Mouse (Mus musculus) right cerebral cortex, adult 2 months (tissue): ENCODE measurements around the gene Arid4a.
"Not testable (repeated sequence)": the region's sequence is repeated elsewhere in the genome, so short reads cannot be mapped to it uniquely, and the experiment has no call there.

ENCODE experiments used
- DNase-seq, 2 experiments: peaks; one replicate each; pipeline ENCODE4 v3.0.0; 2021 to 2022; ENCODE audit warnings: low spot score in 2 of 2

Gene Arid4a

DNA sequence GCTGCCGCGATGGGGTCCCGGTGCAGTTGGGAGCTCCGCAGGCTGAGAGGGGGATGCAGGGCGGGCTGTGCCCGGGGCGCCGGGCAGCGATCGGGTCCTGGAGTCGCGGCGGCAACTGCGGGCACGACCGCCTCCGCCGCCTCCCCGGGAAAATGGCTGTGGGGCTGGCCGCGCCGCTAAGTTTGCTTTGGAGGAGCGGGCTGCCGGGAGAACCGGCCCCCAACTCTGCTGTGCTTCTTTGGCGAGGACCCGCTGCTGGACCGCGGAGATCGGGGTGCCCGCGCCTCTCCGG lies 367 bp downstream of the Arid4a start:
- no peak for DNase-seq

DNA sequence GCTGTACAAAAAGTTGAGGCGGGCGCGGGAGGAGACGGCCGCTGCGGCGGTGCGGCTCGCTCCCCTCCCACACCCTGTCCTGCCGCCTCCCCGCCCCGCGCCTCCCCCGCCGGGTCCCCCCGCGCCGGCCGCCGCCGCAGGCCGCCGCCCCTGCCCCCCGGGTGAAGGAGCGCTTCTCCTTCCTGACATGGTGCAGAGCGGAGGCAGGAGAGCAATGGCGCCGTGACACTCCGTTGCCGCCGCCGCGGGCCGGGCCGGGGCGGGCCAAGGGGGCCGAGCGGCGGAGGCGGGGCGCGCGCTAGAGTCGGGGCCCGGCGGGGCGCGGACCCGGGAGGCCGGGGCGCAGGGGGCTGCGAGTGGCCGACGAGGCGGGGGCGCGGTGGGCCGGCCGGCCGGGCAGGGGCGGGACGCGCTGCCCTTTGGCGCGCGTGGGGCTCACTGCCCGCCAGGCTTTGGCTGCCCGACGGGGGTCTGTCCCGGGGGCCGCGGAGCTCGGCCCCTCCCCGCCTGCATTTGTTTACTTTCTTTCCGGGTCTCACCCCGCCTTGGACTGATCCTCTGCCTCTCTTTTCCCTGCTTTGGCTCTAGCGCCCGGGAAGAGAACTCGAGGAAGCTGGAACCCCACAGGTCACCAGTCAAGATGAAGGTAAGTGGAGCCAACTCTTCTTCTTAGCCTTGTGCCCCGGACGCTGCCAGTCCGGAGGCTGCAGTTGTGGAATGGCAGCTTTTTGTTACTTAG lies 882 bp downstream of the Arid4a start:
- DNase-seq = no peak

DNA sequence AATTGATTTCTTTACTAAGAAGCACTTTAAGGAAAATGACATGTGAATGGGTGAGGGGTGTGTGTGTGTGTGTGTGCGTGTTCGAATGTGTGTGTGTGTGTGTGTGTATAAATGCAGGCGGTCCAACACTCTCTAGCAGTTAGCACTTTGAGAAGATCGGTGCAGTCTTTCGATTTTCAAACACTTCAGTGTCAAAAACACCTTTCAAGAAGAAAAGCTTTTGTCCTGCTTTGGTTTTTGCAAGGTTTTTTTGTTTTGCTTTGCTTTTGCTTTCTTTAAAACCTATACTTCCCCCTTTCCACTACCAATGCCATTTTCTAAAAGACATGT lies 1.4 kb downstream of the Arid4a start:
- no peak for DNase-seq

DNA sequence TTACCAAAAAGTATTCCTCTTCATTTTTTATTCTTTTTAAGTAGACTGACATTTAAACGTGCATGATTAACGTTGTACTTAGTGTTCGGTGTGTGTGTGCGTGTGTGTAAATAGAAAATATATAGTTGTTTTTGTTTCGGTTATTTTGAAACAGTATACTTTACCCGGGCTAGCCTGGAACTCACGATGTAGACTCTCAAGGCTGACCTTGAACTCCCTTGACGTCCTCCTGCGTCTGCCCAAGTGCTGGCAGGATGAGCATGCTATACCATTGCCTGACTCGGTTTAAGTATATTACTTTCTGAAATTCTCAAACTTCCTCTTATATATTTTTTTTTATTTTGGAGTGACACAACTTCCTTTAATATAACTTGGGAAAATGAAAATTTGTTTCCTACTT lies 2.0 kb downstream of the Arid4a start:
- DNase-seq = no peak

DNA sequence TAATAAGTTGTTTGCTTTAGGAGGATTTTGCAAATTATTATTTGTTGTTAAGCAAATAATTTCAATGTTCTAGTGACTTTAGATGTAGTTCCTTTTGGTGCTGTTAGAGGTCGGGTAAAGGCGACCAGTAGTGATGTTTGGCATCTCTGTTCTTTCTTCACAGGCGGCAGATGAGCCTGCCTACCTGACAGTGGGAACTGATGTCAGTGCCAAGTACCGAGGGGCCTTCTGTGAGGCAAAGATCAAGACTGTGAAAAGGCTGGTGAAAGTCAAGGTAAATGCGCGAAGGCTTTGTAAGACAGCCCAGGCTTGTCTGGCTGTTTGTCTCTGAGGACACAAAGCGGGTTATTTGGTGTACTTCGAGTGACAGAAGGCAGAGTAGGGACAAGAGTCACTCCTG lies 3.4 kb downstream of the Arid4a start:
- no peak for DNase-seq

DNA sequence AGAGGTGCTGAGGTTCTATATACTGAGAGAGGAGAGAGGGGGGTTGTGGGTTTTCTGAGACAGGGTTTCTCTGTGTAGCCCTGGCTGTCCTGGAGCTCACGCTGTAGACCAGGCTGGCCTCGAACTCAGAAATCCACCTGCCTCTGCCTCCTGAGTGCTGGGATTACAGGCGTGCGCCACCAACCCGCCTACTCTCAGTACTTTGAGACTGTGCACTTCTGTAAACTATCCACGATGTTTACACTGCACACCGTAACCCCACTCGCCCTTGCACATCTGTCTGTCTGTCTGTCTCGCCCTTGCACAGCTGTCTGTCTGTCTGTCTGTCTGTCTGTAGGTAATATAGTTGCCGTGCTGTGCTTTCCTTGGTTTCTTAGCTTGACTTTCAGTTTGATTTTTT lies 8.6 kb downstream of the Arid4a start:
- DNase-seq = no peak

DNA sequence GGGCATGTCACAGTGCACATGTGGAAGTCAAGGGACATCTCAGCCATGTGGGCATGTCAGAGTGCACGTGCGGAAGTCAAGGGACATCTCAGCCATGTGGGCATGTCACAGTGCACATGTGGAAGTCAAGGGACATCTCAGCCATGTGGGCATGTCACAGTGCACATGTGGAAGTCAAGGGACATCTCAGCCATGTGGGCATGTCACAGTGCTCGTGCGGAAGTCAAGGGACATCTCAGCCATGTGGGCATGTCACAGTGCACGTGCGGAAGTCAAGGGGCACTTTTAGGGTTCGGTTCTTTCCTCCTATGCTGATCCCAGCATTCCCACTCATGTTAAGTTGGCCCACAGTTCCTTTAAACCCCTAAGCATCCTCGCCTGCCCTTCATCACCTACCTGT lies 12.5 kb downstream of the Arid4a start:
- not testable (repeated sequence) for DNase-seq

DNA sequence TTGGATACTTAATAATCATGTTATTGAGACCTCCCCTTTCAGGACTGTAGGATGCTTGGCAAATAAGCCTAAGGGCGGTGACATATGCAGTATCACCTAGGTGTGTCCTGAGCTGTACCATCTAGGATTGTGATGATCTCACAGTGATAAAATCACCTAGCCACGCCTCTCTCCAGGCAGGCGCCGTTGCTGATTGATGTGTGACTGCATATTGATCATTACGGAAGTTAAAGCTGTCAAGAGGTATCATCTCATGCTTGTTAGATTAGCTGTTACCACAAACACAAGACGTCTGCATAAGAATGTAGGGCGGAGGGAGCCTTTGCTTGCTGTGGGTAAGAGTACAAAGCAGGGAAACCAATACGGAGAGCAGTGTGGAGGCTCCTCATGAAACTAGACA lies 14.5 kb downstream of the Arid4a start:
- no peak for DNase-seq

DNA sequence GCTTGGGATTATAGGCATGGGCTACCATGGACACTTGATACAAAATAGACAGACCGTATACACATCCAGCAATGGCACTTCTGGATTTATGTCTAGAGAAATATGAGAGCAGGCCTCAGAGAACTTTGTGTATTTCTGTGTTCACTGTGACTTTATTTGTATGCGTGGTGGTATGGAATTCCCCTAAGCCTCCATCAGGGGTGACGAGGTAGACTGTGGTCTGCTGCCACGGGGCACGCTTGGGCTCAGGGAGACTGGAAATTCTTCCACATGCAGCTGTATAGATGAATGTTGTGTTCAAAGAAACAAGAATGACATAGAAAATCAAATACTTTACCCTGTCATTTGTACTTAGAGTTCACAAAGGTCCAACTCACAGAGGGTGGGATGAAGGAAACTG lies 14.9 kb downstream of the Arid4a start:
- no peak for DNase-seq

DNA sequence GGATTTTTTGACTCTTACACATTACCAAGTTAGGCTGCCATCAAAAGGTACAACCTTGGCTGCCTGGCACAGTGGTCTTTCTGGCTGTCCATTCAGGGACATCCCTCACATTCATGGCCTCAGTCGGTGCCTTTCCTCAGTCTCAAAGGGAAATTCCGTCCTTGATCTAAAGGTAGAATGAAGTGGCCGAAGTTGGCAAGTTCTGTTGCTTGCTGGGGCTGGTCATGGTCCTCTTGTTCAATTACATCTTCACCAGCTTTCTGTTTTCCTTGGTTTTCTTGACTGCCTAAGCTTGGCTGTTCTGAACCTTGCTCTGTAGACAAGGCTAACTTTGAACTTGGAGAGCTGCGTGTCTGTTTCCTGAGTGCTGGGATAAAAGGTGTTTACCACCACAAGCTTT lies 20.0 kb downstream of the Arid4a start:
- DNase-seq = no peak

DNA sequence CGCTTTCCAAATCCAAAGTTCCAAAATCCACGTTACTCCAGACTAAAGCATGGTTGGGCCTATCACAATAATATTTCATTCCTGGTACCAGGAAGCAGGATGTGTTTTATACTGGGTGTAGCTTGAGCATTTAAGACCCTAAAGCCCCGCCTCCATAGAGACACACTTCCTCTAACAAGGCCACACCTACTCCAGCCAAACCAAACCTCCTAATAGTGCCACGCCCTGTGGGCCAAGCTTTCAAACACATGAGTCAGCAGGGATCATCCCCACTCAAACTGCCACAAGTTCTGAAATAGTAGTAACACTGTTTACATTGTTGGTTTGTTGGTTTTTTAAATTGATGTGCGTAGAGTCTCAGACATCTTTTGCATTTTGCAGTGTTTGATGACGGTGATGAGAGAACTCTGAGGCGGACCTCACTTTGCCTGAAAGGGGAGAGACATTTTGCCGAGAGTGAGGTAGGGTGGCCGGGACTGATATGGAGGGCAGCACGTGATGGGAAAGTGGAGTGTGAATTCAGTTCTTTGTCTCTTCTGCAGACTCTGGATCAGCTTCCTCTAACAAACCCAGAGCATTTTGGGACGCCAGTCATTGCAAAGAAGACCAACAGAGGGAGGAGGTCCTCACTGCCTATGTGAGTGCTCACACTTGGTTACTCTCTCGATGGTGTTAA lies 21.1 kb downstream of the Arid4a start:
- no peak for DNase-seq

DNA sequence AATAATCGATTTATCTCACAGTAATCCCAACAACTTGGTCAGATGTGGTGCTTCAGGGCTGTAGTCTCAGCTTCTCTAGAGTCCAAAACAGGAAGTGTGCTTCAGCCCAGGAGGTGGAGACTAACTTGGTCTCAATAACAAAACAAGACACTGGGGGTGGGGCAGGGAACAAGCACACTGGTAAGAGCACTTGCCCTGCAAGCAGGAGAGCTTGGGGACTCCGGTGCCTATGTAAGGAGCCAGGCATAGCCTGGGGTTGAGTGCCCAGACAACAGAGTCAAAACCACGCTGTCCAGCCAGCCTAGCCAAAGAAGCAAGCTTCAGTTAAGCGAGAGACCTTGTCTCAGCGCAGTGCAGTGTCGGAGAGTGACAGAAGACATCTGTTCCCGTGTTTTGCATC lies 24.7 kb downstream of the Arid4a start:
- peak in 1 of 2 experiments; percentile 21 for DNase-seq

DNA sequence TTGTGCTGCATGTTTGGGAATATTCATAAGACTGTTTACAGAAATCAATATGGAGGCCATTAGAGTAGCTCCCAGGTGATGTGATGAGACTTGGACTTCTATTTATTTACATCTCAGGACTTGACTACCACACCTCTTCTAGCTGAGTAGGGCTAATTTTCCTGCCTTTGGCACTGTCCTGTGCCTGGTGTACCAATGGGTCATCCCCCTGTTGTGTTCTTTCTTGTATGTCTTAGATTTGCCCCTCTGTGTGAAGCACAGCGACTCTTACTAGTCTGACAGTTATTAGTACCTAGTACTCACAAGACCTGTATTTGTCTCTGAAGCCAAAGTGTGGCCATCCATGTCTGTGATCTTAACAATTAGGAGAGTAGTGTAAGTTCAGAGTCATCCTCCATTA lies 26.7 kb downstream of the Arid4a start:
- no peak for DNase-seq

DNA sequence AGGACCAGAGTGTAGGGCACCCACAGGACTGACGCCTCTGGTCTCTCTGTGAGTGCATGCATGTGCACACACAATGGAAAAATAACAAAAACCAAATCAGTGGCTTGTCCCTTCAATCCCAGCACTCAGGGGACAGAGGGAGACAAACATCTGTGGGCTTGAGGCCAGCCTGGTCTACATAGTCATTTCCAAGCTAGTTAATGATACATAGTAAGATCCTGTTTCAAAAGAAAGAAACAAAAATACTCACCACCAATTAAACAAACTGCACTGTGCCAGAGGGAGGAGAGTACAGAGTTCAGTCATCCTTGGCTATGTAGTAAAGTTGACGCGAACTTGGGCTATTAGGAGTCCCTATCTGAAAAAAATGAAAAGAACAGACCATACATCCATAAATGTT lies 27.8 kb downstream of the Arid4a start:
- no peak for DNase-seq

DNA sequence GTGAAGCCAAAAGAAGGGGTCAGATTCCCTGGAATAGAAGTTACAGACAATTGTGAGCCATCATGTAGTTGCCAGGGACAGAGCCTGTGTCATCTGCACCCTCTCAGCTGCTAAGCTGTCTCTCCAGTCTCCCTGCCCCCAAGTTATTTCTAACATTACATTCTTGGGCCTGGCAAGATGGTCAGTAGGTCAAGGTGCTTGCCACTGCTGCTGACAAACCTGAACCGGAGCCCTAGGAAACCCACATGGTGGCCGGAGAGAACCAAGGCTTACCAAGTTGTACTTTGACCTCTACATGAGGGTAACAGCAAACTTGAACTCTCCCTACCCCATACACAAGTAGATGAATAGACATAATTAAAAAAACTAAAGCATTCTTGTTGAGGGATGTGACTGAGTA lies 28.7 kb downstream of the Arid4a start:
- no peak for DNase-seq

DNA sequence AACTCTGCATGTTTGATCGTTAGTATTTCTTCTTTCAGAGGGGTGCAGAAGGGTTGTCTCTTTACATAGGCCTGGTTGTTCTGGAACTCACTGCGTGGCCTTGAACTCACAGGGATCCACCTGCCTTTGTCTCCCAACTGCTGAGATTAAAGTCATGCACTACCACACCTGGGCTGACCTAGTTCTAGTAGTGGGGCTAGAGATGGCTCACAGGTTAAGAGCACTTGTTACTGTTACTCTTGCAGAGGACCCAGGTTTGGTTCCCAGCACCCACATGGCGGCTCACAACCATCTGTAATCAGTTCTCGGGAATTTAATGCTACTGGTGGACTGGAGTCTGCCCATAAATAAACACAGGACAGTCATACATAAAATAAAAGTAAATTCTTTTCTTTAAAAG lies 30.7 kb downstream of the Arid4a start:
- DNase-seq = no peak

DNA sequence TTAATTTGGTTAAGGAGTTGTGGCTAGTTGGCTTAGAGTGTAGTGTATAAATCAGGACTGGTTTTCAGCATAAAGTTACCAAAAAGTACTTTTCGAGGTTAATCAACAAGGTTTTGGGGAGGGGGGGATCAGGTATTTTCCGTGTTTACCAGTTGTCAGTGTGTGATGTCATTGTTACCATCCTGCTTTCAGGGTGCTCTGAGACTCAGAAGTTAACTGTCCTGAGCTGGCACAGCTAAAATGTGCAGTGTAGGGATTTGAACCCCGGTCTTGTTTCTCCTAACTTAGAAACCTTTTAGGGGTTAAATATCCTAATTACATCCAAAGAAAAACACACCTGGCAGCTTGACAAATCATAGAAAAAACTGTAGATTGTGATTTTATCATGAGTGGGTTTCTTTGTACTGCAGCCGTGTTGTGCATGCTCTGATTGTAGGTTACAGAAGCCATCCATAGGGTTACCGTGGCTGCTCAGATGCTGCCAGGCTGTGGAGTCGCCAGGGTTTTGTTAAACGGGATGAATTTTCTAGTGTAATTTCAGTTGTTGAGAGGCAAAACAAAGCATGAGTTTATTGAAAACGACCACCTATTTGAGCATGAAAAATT lies 31.8 kb downstream of the Arid4a start:
- no peak for DNase-seq

DNA sequence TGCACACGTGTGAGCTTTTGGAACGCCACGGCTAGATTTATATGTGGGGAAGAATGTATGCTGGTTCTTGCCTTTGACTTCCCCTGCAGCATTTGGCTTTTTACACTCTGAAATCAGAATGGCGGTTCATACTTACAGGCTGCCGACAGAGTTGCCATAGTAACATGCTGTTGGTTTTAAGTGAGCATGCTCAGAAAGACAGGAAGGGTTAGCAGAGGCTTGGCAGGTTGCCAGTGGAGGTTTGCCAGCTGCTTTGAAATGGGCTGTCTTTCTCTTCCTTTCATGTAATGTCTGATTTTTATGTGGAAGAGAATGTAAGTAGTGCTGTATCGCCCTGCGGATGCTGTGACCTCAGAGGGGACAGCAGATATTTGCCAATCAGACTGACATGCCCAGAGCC lies 32.3 kb downstream of the Arid4a start:
- DNase-seq = peak; percentile 98 to 99

DNA sequence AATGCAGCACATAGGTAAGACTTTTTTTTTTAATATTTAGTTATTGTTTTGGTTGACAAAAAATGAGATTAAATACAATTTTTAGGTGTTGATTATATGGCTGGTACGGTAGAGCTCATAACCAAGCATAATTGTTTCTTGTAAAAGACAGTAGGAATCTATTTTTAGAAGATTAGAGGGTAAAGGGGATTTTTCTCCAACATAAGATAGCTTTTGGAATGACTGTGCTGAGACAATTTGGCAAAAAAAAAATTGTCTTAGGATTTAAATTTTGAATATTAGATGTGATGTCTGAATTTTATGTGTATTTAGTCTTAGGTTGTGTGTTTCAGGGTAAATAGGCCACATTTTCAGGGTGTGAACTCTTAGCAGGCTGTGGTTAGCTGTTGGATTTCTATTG lies 32.8 kb downstream of the Arid4a start:
- no peak for DNase-seq

DNA sequence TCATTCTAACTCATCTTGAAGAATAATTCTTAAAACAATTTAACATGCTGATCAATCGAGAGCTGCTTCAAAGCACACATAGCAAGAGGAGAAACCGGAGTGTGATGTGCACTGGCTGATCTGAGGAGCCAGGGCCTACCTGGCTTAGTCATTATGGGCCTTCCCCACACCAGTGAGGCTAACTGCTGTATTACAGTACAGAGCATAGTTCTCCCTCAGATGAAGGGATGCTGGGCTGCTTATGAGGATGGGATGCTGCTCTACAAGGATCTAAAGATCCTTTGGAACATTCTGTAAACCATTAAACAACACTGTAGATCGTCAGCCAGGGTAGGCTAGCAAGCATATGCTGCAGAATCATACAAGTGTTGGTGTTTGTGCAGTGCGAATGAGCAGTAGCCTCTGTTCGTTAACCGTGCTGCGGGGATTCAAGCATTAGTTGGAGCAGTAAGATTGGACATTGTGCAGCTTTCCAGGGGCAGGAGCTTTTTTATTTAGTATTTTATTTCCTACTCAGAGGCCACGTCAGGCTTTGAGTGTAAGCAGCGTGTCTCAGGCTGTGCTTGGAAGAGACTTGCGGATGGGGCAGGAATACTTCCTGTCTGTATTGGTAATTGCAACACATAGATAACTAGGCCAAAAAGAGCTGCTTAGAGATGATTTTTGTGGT lies 33.9 kb downstream of the Arid4a start:
- DNase-seq = peak; percentile 36 to 57

DNA sequence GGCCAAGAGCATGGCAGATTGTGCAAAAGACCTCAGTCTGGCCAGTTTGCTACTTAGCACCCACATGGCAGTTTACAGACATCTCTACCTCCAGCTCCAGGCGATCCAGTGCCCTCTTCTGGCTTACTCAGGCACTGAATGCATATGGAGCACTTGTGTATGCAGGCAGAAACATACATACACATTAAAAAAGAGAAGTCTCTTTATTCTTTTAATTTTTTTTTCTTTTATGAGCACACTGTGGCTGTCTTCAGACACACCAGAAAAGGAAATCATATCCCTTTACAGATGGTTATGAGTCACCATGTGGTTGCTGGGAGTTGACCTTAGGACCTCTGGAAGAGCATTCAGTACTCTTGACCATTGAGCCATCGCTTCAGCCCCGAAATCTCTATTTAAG lies 35.3 kb downstream of the Arid4a start:
- DNase-seq = peak; percentile 23 to 45

DNA sequence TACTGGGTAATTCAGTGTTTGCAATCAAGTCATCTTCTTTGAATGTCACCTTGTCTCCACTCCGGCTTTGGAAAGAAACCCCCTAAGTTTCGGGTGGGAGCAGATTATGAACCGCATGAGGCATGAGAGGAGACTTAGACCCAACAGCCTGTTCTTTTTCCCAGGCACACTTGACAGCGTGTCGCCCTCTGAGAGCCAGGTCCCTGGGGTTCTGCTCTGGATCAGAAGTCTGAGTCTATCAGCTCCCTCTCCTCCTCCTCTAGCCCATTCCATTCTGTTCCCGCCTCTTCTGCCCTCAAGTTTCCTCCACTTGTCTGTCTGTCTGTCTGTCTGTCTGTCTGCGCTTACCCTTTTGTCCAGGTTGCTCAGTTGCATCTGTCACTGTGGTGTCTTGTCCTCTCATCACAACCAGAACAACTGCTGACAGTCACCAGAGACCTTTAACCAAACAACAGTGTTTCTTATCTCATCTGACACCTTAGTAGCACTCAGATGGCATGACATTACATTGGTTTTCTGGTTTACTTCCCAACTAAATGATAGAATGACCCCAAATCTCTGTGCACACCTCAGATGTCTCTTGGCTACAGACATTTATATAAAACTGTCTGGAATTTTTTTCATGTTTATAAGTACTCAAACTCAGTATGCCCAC lies 36.7 kb downstream of the Arid4a start:
- no peak for DNase-seq

DNA sequence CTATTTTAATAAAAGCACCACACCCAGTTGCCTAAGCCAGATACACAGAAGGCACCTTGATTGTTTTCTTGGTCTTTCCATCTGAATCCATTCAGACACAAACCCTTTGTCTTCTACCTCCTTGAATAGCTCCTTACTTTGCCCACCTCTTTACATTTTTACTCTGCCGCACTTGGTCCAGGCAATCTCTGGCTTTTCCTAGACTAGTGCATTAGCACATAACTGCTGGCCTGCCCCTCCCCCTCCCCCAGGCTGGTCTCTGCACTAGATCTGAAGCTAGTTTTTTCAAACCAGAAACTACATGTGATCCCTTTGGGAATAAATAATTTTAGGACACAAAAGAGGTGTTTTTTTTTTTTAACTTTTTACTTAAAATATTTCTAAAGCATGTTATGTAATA lies 37.2 kb downstream of the Arid4a start:
- peak; percentile 23 to 37 for DNase-seq
